Mouse (Mus musculus) erythroid progenitor cell, adult 5-6 weeks (primary cell): ENCODE results near the gene Chpf2. TPM values are rescaled to one million over a fixed set of nuclear protein-coding genes. Genes with fewer than 3 reads are reported as not detected.

Experiments
- ATAC-seq: replicated peaks from 2 replicates; pipeline ENCODE4 v1.8.0; 2016; ENCODE audit warnings: moderate number of reproducible peaks, mild to moderate bottlenecking, moderate TSS enrichment, inconsistent platforms; ENCODE audit not compliant: poor library complexity, low FRiP score, severe bottlenecking
- total RNA-seq, 2 experiments: library from RNA; stranded (forward) in 1 of 2; stranded (reverse) in 1 of 2; fragments of 150-400 nt in 1 of 2; fragments of 186-747, 209-891 nt in 1 of 2; gene quantifications; 2 replicates each; pipeline versions ENCODE4 v1.2.3 to v1.2.4; 2015 to 2017; ENCODE audit warnings: low replicate concordance in 2 of 2

Chpf2 gene
- total RNA-seq, 2 experiments from 2014 or later: 5.9 to 11.9 TPM

- no peak for ATAC-seq
Observed at GRCm38 (mm10) chr5:24602751-24603343, 16.3 kb downstream of the Chpf2 start.

GRCm38 (mm10) chr5:24603431-24604010 is 17.0 kb downstream of the Chpf2 start:
- no peak for ATAC-seq

DNA sequence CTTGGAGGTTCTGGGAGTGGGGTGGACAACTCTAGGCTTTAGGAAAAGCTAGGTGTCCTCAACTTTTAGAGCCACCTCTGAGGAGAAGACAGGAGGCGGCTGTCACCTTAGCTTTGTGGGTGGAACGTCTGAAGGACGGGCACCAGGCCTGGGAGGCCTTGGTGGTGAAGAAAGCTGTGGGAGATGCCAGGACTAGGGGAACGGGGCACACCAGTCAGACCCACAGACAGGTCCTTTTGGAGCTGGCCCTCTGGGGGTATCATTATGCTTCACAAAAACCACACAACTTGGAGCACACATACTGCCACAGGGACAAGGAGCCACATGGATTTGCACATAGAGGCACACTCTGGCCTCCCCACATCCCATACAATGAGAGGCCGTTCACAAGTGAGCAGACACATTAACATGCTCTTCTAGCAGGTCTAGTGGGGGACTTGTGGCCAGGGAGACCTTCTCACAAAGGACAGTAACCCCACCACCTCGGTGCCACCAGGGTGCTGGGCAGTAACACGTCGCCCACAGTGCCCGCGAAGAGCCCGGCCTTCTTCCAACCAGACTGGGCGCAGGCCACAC is 17.6 kb downstream of the Chpf2 start:
- ATAC-seq: no peak

- ATAC-seq: no peak
Observed at GRCm38 (mm10) chr5:24604656-24605100, 18.1 kb downstream of the Chpf2 start.

- no peak for ATAC-seq
Observed at GRCm38 (mm10) chr5:24605321-24605979, 18.9 kb downstream of the Chpf2 start.

GRCm38 (mm10) chr5:24605980-24606665 is 19.6 kb downstream of the Chpf2 start:
- no peak for ATAC-seq

DNA sequence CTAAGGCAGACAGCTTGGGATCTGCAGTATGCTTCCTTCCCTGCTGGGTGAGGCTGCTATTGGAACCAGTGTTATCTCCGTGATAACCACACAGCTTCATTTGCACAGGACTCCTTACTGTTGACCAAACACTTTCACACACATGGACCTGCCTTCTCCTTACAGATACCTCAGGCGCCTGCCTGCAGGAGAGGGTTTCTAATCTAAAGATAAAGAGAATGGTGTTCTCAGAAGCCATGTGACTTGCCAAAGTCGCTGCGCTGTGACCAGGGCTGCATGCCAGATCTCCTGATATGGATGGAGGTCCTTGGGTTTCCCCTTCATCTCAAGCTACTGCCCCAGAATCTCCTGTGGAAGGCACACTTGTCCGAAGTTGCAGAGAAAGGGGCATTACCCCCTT is 22.8 kb downstream of the Chpf2 start:
- ATAC-seq: no peak

DNA sequence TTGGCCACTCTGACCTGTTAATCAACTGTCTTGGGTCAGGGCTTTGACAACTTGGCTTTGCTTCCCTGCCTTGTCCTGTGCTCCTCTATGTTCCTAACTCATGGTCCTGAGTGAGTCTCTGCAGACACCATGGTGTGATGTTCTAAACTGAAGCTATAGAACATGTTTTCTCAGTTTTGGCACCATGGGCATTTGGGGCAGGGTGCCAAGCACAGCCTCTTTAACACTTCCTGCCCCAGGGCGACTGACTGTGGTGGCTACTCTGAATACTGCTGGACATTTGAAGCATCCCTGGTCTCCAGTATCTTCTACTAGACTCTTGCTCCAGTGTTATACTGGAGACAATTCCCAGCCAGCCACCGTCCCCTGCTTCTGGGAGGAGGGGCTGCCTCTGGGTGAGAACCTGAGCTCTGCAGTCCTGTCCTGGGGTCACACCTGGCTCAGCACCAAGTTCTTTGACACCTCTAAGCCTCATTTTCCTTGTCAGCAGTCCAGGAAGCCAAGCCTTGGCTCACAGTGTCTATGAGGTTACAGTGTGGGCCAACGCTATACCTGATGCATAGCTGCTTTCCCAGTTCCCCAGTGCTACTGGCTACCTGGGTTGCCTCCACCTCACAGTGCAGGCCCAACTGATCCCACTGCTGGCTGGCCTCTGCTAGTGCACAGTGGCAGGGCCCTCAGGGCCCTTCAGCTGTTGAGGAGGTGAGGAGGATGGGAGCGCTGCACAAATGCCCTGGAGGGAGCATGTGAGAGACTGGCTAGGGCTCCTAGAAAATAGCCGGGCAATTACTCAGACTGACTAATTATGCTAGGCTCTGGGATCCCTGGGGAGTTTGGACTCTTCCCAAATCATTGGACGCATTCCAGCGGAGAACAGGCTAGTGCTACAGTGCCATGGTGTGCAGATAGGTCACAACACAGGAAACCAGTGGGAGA is 25.1 kb downstream of the Chpf2 start:
- no peak; the same call in 1 of the 2 replicates for ATAC-seq

DNA sequence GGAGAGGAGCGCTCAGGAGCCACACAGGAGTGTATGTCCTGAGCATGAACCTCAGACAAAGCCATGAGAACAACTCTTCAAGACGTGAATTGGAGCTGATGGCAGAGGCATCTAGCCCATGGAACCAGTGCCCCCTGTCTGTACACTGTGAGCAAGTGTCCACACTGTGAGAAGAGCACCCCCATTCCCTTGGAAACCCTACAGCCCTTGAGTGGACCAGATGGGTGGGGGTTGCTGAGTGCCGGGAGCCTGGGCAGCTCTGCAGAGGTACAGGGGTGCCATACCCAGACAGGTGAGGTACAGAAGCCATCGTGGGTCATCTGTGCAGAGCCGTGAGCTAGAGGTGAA is 25.7 kb downstream of the Chpf2 start:
- no peak for ATAC-seq

- no peak for ATAC-seq
Observed at GRCm38 (mm10) chr5:24615097-24615496, 28.6 kb downstream of the Chpf2 start.

DNA sequence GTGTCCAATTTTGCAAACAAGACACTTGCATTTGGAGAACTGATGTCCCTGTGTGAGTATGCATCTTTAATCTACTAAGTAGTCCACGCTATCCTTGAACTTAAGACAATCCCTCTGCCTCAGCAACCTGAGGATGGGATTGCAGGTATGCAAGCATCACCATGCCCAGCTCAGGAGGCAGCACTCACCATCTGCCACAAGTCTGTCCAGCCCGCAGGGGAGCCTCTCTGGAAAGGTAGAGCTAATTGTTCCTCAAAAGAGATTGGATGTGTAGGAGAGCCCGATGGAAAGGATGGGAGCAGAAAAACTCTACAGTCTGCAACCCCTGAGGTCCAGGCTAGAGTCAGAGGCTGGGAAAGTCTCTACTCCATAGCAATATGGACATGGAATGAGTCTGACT is 32.4 kb downstream of the Chpf2 start:
- no peak for ATAC-seq

- ATAC-seq: no peak
Observed at GRCm38 (mm10) chr5:24620116-24620515, 33.6 kb downstream of the Chpf2 start.

- ATAC-seq: no peak
Observed at GRCm38 (mm10) chr5:24620626-24621025, 34.1 kb downstream of the Chpf2 start.

GRCm38 (mm10) chr5:24622386-24623040 is 36.0 kb downstream of the Chpf2 start:
- ATAC-seq: no peak

DNA sequence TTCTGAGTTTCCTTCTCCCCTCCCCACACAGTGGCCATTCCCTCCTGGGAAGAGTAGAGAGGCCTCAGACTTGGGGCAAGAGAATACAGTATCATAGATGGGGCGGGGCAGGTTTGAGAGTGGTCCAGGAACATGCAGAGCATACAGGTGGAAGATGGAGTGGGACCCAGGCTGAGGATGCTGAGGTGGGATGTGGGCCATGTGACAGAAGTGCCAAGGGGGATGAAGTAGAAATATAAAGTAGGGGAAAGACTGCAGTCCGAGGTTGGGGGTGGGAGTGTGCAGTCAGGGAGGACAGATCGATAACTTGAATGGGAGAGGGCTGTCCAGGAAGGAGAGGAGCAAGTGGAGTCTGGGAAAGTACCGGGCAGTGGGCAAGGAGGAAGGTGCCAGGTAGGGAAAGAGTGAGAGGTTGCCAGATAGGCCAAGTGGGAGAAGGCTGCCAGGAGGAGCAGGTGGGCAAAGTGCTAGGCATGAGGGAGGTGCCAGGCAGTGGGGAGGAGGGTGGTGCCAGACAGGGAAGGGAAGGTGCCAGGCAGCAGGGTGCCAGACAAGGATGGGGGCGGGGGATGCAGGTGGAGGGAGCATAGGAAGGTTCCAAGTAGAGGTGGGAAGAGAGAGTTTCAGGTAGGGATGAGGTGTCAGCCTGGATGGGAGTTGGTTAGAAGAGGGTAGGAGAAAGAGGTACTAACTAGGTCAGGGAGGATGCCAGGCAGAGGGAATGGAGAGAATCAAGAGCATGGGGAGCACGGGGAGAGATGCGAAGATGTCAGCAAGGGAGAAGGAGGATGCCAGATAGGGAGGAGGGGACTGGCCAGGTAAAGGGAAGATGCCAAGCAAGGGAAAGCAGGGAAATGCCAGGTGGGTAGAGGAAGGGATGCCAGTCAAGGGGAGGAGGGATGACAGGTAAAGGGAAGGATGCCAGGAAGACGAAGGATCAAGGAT is 36.8 kb downstream of the Chpf2 start:
- no peak for ATAC-seq

- no peak for ATAC-seq
Observed at GRCm38 (mm10) chr5:24623986-24624821, 37.7 kb downstream of the Chpf2 start, which contains the start of gene Smarcd3. Smarcd3 (minus strand) TSS chr5:24624411.

DNA sequence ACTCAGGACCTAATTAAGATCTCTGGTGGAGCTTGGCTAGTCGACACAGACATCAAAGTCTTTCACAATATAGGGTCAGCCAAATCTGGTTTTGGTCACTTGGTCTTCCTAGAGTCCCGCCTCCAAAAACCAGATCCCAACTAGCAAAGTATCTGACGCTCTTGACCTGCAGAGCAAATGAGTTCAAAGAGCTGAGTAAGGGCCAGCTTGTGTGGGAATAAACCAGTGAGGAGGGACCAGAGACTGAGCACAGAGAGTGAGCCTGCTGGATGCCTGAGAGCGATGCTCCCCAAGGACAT is 38.2 kb downstream of the Chpf2 start:
- no peak for ATAC-seq
